Mouse (Mus musculus) liver, embryonic 15.5 days (tissue): ENCODE results near the gene Cops4. TPM values are rescaled to one million over a fixed set of nuclear protein-coding genes. Genes with fewer than 3 reads are reported as not detected.

Source experiments
- microRNA-seq: library from miRNA; unstranded; fragments of <30 nt; microRNA quantifications from one replicate; pipeline ENCODE4, GENCODE M21; 2016
- polyA plus RNA-seq: library from polyadenylated mRNA; unstranded; fragments of >200 nt; fragmentation: Nextera tagmentation; extraction: Ambion mirVana; gene quantifications from 2 replicates; pipeline ENCODE4 v1.2.1, GENCODE M21; 2015

The Cops4 gene
- polyA plus RNA-seq, 1 experiment from 2014 or later = 67.6 TPM

Small RNA genes within 50 kb of the gene (microRNA-seq; reads per million reads assigned to microRNA genes)
- not detected for gene Gm23222

Other genes with a start within 250 kb of the Cops4 start
- gene Sec31a, start 102.1 kb upstream of the Cops4 start, polyA plus RNA-seq = 52.3 and 57.0 TPM in 2 replicates
- gene Lin54, start 17.7 kb upstream of the Cops4 start, polyA plus RNA-seq = 8.8 and 9.1 TPM in 2 replicates
- gene Plac8, start 53.9 kb downstream of the Cops4 start, polyA plus RNA-seq = 61.5 and 83.9 TPM in 2 replicates
- 22.8 and 24.3 TPM in 2 replicates for gene Coq2, start 156.8 kb downstream of the Cops4 start, polyA plus RNA-seq
- 1.6 and 1.9 TPM in 2 replicates for gene Hpse, start 201.4 kb downstream of the Cops4 start, polyA plus RNA-seq